Mouse (Mus musculus) midbrain, embryonic 13.5 days (tissue): Measurements from ENCODE around the gene Hist1h1c. TPM values are rescaled to one million over a fixed set of nuclear protein-coding genes. Genes with fewer than 3 reads are reported as not detected.
"Not testable (repeated sequence)": the region's sequence is repeated elsewhere in the genome, so short reads cannot be mapped to it uniquely, and the experiment has no call there.

ENCODE experiments used
- ATAC-seq: fragments of 200-750 bp; cut with Nextera tagmentation; 2 replicates; pipeline ENCODE4 v1.8.0; 2017; ENCODE audit warnings: mild to moderate bottlenecking, moderate TSS enrichment, moderate library complexity
- H3K27ac ChIP-seq: fragments of 300-500 bp; sonication (generic); 2 replicates; pipeline ENCODE4 v1.5.1; 2015; ENCODE audit warnings: inconsistent platforms, mild to moderate bottlenecking, moderate library complexity
- H3K27me3 ChIP-seq: fragments of 300-500 bp; sonication (generic); 2 replicates; pipeline ENCODE4 v1.6.1; 2015; ENCODE audit warnings: mild to moderate bottlenecking, inconsistent platforms
- H3K36me3 ChIP-seq: fragments of 300-500 bp; sonication (generic); 2 replicates; pipeline ENCODE4 v1.6.1; 2015; ENCODE audit warnings: mild to moderate bottlenecking, inconsistent platforms
- H3K4me1 ChIP-seq: fragments of 300-500 bp; sonication (generic); replicated peaks from 2 replicates; pipeline ENCODE4 v1.6.1; 2015; ENCODE audit warnings: inconsistent platforms
- H3K4me2 ChIP-seq: fragments of 300-500 bp; sonication (generic); replicated peaks from 2 replicates; pipeline ENCODE4 v1.6.1; 2015; ENCODE audit warnings: moderate library complexity, mild to moderate bottlenecking, inconsistent platforms
- H3K4me3 ChIP-seq: fragments of 300-500 bp; sonication (generic); replicated peaks from 2 replicates; pipeline ENCODE4 v1.5.1; 2015; ENCODE audit warnings: mild to moderate bottlenecking, inconsistent platforms
- H3K9ac ChIP-seq: fragments of 300-500 bp; sonication (generic); replicated peaks from 2 replicates; pipeline ENCODE4 v1.6.1; 2015; ENCODE audit warnings: mild to moderate bottlenecking, inconsistent platforms
- H3K9me3 ChIP-seq: fragments of 300-500 bp; sonication (generic); 2 replicates; pipeline ENCODE4 v1.6.1; 2016; ENCODE audit warnings: mild to moderate bottlenecking, inconsistent platforms
- WGBS: fragments of 180-500 bp; shearing (Covaris S2); methylation state at CpG from one replicate; pipeline ENCODE4 v1.1.7; 2015; 5-methylcytosine and 5-hydroxymethylcytosine counted together
- polyA plus RNA-seq: library from polyadenylated mRNA; unstranded; fragments of >200 nt; fragmentation: Nextera tagmentation; extraction: Ambion mirVana; gene quantifications from 2 replicates; pipeline ENCODE4 v1.2.1, GENCODE M21; 2015

The Hist1h1c gene
- polyA plus RNA-seq, 1 experiment from 2014 or later, result 11.1 TPM

GRCm38 (mm10) chr13:23740256-23740840, 1.7 kb downstream of the Hist1h1c start:
- Histone ChIP-seq H3K27me3 (no peaks in the 10 kb centered on the region), H3K4me1 (peaks cover 30% of the 10 kb centered on the region), H3K9me3 (no peaks in the 10 kb centered on the region), H3K4me3 (peak overlapping the region; percentile 46), H3K4me2 (peak overlapping the region; percentile 100), H3K27ac (peak overlapping the region; percentile 91), H3K36me3 (no peaks in the 10 kb centered on the region), H3K9ac (peak overlapping the region; percentile 75)
- ATAC-seq, result no peak
- WGBS, result 40% methylated on average over 13 of the region's 13 CpGs

DNA sequence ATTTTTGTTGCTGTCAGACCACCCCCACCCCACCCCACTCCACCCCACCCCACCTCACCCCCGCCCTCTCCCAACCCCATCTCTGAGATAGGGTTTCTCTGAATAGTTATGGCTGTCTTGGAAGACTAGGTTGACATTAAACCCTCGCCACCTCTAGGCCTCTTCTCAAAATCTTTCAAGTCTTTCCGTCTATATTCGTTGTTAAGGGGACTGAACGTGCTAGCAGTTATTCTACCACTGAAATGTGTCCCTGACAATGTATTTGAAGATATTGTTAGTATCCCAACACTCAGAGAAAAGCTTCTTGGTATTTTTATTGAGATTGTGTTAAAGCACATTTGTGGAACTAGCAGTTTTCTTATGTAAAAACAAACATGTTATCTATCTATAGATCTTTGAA, 2.3 kb downstream of the Hist1h1c start:
- Histone ChIP-seq H3K9ac (no peak overlapping the region), H3K27me3 (no peaks in the 10 kb centered on the region), H3K27ac (no peak overlapping the region), H3K4me1 (peaks cover 33% of the 10 kb centered on the region), H3K4me2 (peak overlapping the region; percentile 100; the same call in 1 of the 2 replicates), H3K9me3 (no peaks in the 10 kb centered on the region), H3K4me3 (no peak overlapping the region), H3K36me3 (no peaks in the 10 kb centered on the region)
- 64% methylated on average over 5 of the region's 5 CpGs for WGBS
- ATAC-seq, result no peak

- Histone ChIP-seq H3K27ac (no peak overlapping the region), H3K4me1 (peaks cover 35% of the 10 kb centered on the region), H3K9ac (no peak overlapping the region), H3K36me3 (no peaks in the 10 kb centered on the region), H3K27me3 (no peaks in the 10 kb centered on the region), H3K4me3 (no peak overlapping the region), H3K9me3 (no peaks in the 10 kb centered on the region), H3K4me2 (no peak overlapping the region)
- no peak for ATAC-seq
Observed at GRCm38 (mm10) chr13:23742007-23742406, 3.4 kb downstream of the Hist1h1c start.

GRCm38 (mm10) chr13:23743215-23743614, 4.6 kb downstream of the Hist1h1c start:
- no peak overlapping the region for H3K9ac ChIP-seq
- no peak overlapping the region for H3K27ac ChIP-seq
- no peak for ATAC-seq
- H3K4me1 ChIP-seq, result peaks cover 41% of the 10 kb centered on the region
- H3K36me3 ChIP-seq, result no peaks in the 10 kb centered on the region
- no peak overlapping the region for H3K4me3 ChIP-seq
- no peaks in the 10 kb centered on the region for H3K27me3 ChIP-seq
- 80% methylated on average over 5 of the region's 5 CpGs for WGBS
- H3K4me2 ChIP-seq, result no peak overlapping the region
- H3K9me3 ChIP-seq, result no peaks in the 10 kb centered on the region

- H3K27me3 ChIP-seq, result no peaks in the 10 kb centered on the region
- 39% methylated on average over 4 of the region's 4 CpGs for WGBS
- H3K4me1 ChIP-seq, result peaks cover 41% of the 10 kb centered on the region
- H3K36me3 ChIP-seq, result no peaks in the 10 kb centered on the region
- peak overlapping the region; percentile 39; the same call in 1 of the 2 replicates for H3K4me3 ChIP-seq
- H3K27ac ChIP-seq, result peak overlapping the region; percentile 19; the same call in 1 of the 2 replicates
- peak overlapping the region; percentile 66; the same call in 1 of the 2 replicates for H3K4me2 ChIP-seq
- no peak for ATAC-seq
- no peaks in the 10 kb centered on the region for H3K9me3 ChIP-seq
- H3K9ac ChIP-seq, result no peak overlapping the region
Observed at GRCm38 (mm10) chr13:23743963-23744362, 5.4 kb downstream of the Hist1h1c start.

DNA sequence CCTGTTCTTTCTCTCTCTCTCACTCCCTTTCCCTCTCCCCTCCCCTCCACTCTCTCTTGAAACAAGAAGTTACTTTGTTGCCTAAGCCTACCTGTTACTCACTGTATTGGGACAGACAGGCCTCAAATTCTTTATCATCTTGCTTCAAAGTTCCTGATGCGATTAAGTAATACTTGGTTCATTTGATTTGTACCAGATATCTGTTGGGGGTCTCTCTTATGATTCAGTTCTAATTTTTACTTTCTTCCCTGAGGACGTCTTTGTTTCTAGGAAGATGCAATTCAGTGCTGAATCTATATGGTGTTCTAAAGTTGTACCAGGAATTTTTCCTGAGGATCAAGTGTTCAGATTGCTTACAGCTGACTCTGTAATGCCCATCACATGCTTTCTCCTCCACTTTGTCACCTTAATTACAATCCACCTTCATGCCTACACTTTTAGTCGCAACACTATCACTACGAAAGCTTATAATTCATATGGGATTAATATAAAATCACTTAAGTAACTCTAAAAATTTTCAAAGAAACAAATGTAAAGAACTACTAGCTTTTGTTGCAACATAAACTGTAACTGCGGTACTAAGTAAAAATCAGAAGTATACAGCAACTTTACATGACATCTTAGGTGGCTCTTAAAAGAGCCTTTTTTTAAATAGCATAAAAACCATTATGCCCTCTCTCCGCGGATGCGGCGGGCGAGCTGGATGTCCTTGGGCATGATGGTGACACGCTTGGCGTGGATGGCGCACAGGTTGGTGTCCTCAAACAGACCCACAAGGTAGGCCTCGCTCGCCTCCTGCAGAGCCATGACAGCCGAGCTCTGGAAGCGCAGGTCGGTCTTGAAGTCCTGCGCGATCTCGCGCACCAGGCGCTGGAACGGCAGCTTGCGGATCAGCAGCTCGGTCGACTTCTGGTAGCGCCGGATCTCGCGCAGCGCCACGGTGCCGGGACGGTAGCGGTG, 6.1 kb downstream of the Hist1h1c start:
- Histone ChIP-seq H3K9me3 (no peaks in the 10 kb centered on the region), H3K27ac (peak overlapping the region; percentile 19; the same call in 1 of the 2 replicates), H3K4me2 (peak overlapping the region; percentile 66), H3K9ac (peak overlapping the region; percentile 39; the same call in 1 of the 2 replicates), H3K4me3 (peak overlapping the region; percentile 39), H3K4me1 (peaks cover 34% of the 10 kb centered on the region), H3K36me3 (no peaks in the 10 kb centered on the region), H3K27me3 (no peaks in the 10 kb centered on the region)
- 2% methylated on average over 15 of the region's 36 CpGs for WGBS
- no peak for ATAC-seq

DNA sequence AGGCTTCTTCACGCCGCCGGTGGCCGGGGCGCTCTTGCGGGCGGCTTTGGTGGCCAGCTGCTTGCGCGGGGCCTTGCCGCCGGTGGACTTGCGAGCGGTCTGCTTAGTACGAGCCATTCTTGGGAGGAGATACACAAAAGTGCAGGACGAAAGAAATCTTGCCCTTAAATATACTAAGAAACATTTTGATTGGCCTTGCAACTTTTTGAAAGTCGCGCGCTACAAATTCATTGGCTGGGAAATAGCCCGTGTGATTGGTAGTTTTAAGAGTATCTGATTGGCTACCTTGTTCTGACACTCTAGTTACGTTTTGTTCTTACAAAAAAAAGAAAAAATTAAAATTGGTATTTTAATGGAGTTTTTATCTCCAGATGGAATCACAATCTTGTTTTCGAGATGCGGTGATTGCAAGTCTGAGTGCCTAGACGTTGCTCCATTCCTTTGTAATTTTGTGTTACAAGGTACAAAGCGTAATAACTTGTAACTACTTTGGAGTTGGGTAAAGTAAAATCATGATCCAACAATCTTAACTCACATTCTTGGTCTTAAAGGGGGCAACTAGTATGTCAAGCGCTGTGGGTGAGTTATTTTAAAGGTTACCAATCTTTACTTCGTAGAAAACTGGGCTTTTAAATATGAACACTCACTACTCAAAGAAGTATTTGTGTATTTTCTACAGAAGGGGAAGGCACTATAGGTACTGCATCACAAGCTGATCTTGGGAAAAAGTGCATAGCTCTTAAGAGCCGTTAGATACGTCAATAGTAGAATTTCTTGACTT, 7.0 kb downstream of the Hist1h1c start, which contains the start of gene Hist1h3c:
Hist1h3c (minus strand) TSS at position 222 of the 781 bp plus-strand sequence.
- under 1% methylated on average over 25 of the region's 28 CpGs for WGBS
- Histone ChIP-seq H3K9ac (peak within 1 kb of the TSS; percentile 50), H3K36me3 (no peaks in the 10 kb centered on the region), H3K27ac (peak within 1 kb of the TSS; percentile 94), H3K9me3 (no peaks in the 10 kb centered on the region), H3K4me1 (peaks cover 25% of the 10 kb centered on the region), H3K4me3 (peak within 1 kb of the TSS; percentile 39), H3K4me2 (peak within 1 kb of the TSS; percentile 66), H3K27me3 (no peaks in the 10 kb centered on the region)
- peak; percentile 58 for ATAC-seq

DNA sequence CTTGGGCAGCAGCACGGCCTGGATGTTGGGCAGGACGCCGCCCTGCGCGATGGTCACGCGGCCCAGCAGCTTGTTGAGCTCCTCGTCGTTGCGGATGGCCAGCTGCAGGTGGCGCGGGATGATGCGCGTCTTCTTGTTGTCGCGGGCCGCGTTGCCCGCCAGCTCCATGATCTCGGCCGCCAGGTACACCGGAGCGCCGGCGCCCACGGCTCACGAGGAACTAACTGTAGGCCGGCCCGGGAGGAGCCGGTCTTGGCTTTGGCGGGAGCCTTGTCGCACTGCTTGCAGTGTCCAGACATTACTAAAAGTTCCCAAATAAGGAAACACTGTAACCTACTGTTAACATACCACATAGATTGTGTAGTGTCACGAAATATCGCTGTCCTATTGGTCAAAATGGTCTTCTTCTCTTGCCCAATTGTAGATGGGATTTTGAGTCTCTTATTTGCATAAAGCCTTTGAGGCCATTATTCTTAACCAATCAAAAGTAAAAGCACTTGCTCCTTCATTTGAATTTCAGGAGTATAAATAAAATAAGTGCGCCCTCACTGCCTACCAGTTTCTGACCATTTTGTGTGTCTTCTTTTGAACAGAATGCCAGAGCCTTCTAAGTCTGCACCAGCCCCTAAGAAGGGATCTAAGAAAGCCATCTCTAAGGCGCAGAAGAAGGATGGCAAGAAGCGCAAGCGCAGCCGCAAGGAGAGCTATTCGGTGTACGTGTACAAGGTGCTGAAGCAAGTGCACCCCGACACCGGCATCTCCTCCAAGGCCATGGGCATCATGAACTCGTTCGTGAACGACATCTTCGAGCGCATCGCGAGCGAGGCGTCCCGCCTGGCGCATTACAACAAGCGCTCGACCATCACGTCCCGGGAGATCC, 7.8 kb downstream of the Hist1h1c start, which contains the start of gene Hist1h2bb:
Hist1h2bb (plus strand) TSS at position 534 of the 880 bp plus-strand sequence.
- Histone ChIP-seq H3K27ac (peak within 1 kb of the TSS; percentile 94), H3K4me3 (peak within 1 kb of the TSS; percentile 39), H3K9ac (peak within 1 kb of the TSS; percentile 50), H3K4me2 (peak within 1 kb of the TSS; percentile 66), H3K4me1 (peaks cover 26% of the 10 kb centered on the region)
- not testable (repeated sequence) for H3K27me3 ChIP-seq, H3K9me3 ChIP-seq, H3K36me3 ChIP-seq
- peak; percentile 95 for ATAC-seq
- WGBS, result under 1% methylated on average over 40 of the region's 58 CpGs

- peak overlapping the region; percentile 21 for H3K9ac ChIP-seq
- peak overlapping the region; percentile 94 for H3K27ac ChIP-seq
- peak overlapping the region; percentile 39 for H3K4me3 ChIP-seq
- peaks cover 29% of the 10 kb centered on the region for H3K4me1 ChIP-seq
- no peaks in the 10 kb centered on the region for H3K36me3 ChIP-seq
- peak overlapping the region; percentile 66 for H3K4me2 ChIP-seq
- no peak; the same call in 1 of the 2 replicates for ATAC-seq
- no peaks in the 10 kb centered on the region for H3K9me3 ChIP-seq
- no peaks in the 10 kb centered on the region for H3K27me3 ChIP-seq
- WGBS, result 2% methylated on average over 13 of the region's 13 CpGs
Observed at GRCm38 (mm10) chr13:23747081-23747891, 8.7 kb downstream of the Hist1h1c start.

GRCm38 (mm10) chr13:23747892-23748288, 9.3 kb downstream of the Hist1h1c start:
- Histone ChIP-seq H3K27ac (peak overlapping the region; percentile 77), H3K36me3 (no peaks in the 10 kb centered on the region), H3K4me1 (peaks cover 33% of the 10 kb centered on the region), H3K4me3 (no peak overlapping the region), H3K27me3 (no peaks in the 10 kb centered on the region), H3K4me2 (peak overlapping the region; percentile 66; the same call in 1 of the 2 replicates), H3K9ac (no peak overlapping the region; the same call in 1 of the 2 replicates), H3K9me3 (no peaks in the 10 kb centered on the region)
- ATAC-seq, result no peak
- WGBS, result 3% methylated on average over 4 of the region's 4 CpGs
